Mouse (Mus musculus): Measurements from ENCODE around the gene Med20.

GRCm38 (mm10) chr17:47597261-47597660 is 14.1 kb upstream of the Med20 start:
- no peak for TF ChIP-seq CTCF (IDR thresholded peaks at IDR 0.05; ENCODE audit: low read depth)
- no peak for TF ChIP-seq EP300 (IDR thresholded peaks at IDR 0.05; ENCODE audit: low read depth)

Measured in liver, embryonic 14.5 days (tissue).